Mouse (Mus musculus) CH12.LX (cell line): ENCODE data around the gene Frmd4a.

Experiments
- CHD2 ChIP-seq: IDR thresholded peaks from 2 replicates; pipeline ENCODE4 v1.6.1; 2011; ENCODE audit warnings: low read length, improper control_type of control experiment
- CTCF ChIP-seq, 2 experiments: IDR thresholded peaks in 1 of 2; conservative IDR thresholded peaks in 1 of 2; 2 replicates each; pipeline ENCODE4 v1.5.1; 2011 to 2012; ENCODE audit warnings: low read depth in 2 of 2, low read length in 2 of 2, improper control_type of control experiment in 1 of 2, inconsistent platforms in 1 of 2, mild to moderate bottlenecking in 1 of 2, moderate library complexity in 1 of 2
- IRF4 ChIP-seq: IDR thresholded peaks from 2 replicates; pipeline ENCODE4 v1.6.1; 2014; ENCODE audit warnings: low read depth, mild to moderate bottlenecking, inconsistent platforms, low read length, improper control_type of control experiment
- JUND ChIP-seq: conservative IDR thresholded peaks from 2 replicates; pipeline ENCODE4 v1.6.1; 2011; ENCODE audit warnings: low read depth, low read length, improper control_type of control experiment
- MAX ChIP-seq: IDR thresholded peaks from 2 replicates; pipeline ENCODE4 v1.6.1; 2011; ENCODE audit warnings: low read length, improper control_type of control experiment
- POLR2A ChIP-seq: IDR thresholded peaks from 2 replicates; pipeline ENCODE4 v1.6.1; 2011; ENCODE audit warnings: low read depth, mild to moderate bottlenecking, improper control_type of control experiment, low read length
- SMC3 ChIP-seq: IDR thresholded peaks from 2 replicates; pipeline ENCODE4 v1.6.1; 2011; ENCODE audit warnings: low read depth, low read length, improper control_type of control experiment
- TBP ChIP-seq: conservative IDR thresholded peaks from 2 replicates; pipeline ENCODE4 v1.6.1; 2011; ENCODE audit warnings: low read depth, low read length, improper control_type of control experiment
- UBTF ChIP-seq: IDR thresholded peaks from 2 replicates; pipeline ENCODE4 v1.6.1; 2012; ENCODE audit warnings: low read depth, mild to moderate bottlenecking, inconsistent platforms, low read length, improper control_type of control experiment, moderate library complexity
- USF2 ChIP-seq: conservative IDR thresholded peaks from 2 replicates; pipeline ENCODE4 v1.6.1; 2011; ENCODE audit warnings: low read depth, low read length, improper control_type of control experiment
- ZMIZ1 ChIP-seq: IDR thresholded peaks from 2 replicates; pipeline ENCODE4 v1.6.1; 2012; ENCODE audit warnings: low read depth, mild to moderate bottlenecking, inconsistent platforms, low read length, improper control_type of control experiment
- ZNF384 ChIP-seq: IDR thresholded peaks from 2 replicates; pipeline ENCODE4 v1.6.1; 2012; ENCODE audit warnings: low read depth, low read length, improper control_type of control experiment, inconsistent platforms

DNA sequence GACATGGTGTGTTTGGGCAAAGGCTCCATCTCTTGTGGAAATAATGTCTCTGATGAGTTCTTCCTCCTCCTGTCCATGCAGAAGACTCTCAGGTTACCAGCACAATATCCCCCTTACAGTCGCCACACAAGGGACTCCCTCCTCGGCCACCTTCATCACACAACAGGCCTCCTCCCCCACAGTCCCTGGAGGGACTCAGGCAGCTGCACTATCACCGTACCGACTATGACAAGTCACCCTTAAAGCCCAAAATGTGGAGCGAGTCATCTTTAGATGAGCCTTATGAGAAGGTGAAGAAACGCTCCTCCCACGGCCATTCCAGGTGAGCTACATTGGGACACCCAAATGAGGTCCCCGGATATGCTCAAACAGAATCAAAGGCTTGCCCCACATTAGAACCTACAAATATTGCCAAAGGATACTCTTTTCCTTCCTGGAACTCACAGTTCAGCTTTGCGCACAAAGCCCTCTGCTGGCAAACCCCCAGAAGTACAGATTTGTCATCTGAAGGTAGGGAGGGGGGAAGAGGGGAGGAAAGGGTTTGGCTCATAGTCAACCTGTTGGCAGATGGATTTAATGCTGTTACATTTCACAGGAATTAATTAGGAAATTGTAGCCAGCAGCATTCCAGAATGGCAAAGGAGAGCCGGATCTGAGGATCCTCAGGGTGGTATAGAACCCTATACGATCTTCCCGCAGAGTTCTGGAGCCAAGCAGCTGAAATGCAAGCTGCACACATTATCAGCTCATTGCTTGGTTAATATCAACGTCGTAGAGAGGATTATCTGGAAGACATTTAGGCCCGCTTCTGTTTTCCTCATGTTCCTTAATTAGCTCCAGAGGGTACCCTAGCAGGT lies 583.7 kb downstream of the Frmd4a start:
- TF ChIP-seq CTCF (conservative IDR thresholded peaks at IDR 0.05 in 1 of 2, IDR thresholded peaks at IDR 0.05 in 1 of 2; ENCODE audit: low read depth in 2 of 2, low read length in 2 of 2): peak; percentile 39 to 84; a peak in 3 of 4 replicates
- TF ChIP-seq ZNF384: no peak
- no peak for TF ChIP-seq UBTF
- TF ChIP-seq MAX: no peak
- 0 out of 2 replicates have a peak, but pooled peaks have one; percentile 21 for TF ChIP-seq IRF4
- TF ChIP-seq POLR2A: no peak
- TF ChIP-seq TBP: no peak
- no peak for TF ChIP-seq CHD2
- no peak for TF ChIP-seq USF2
- no peak for TF ChIP-seq ZMIZ1
- TF ChIP-seq SMC3: peak; percentile 78
- TF ChIP-seq JUND: no peak
